Comparison of ENCODE assay signal across 8 mouse cellular contexts in the genomic region with DNA sequence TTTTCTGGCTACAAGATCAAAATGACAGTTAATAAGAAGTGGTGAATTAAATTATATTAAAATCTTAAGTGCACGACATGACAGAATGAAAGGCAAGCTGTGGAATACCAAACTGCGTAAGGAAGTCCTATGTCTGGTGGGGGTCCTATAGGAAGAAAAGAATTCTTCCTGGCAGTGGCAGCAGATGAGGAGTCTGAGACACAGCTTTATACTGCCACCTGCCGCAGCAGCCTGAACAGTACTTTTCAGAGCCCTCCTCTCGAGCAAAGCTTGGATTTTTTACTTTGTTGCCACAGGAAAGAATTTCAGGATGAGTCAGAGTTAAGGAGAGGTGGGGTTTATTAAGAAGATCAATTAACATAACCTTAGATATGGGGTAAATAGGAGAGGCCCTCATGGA. TPM values are rescaled to one million over a fixed set of nuclear protein-coding genes. Genes with fewer than 3 reads are reported as not detected.
A peak's percentile ranks its signal among the peaks of the same experiment; 100 is the strongest.
DNase-seq lines count a peak whose midpoint lies in the region; ATAC-seq and TF ChIP-seq lines count a peak whose summit lies in the region.

No protein-coding gene starts in this region.

- H3K27me3 ChIP-seq in liver, adult 2 months (ENCODE audit: control insufficient read depth, insufficient read depth, low read length): no peaks in the 10 kb centered on the region
- no peaks in the 10 kb centered on the region for H3K27me3 ChIP-seq in liver, embryonic 12.5 days (replicated peaks)

- H3K27ac ChIP-seq in liver, adult 2 months (replicated peaks; ENCODE audit: insufficient read depth, low read depth, low read length): no peak overlapping the region
- no peak overlapping the region for H3K27ac ChIP-seq in liver, embryonic 12.5 days

- H3K4me3 ChIP-seq in liver, adult 2 months (ENCODE audit: insufficient read depth, low read depth, low read length): no peak overlapping the region
- H3K4me3 ChIP-seq in liver, embryonic 12.5 days: no peak overlapping the region

- H3K36me3 ChIP-seq in liver, adult 2 months (ENCODE audit: control insufficient read depth, insufficient read depth, low read length): no peaks in the 10 kb centered on the region
- no peaks in the 10 kb centered on the region for H3K36me3 ChIP-seq in liver, embryonic 12.5 days

- no peak for DNase-seq in frontal cortex, postnatal 25 days (ENCODE audit: low spot score in 2 of 2)
- DNase-seq in liver, adult 2 months (ENCODE audit: extremely low read depth, low read depth, low spot score): no peak
- DNase-seq in brain, embryonic 14.5 days (ENCODE audit: low read depth): peak; percentile 54
- no peak for DNase-seq in left cerebral cortex, postnatal 25 days (ENCODE audit: low spot score in 2 of 2)
- no peak for DNase-seq in cerebellum, postnatal 25 days

- intact Hi-C loops in left cerebral cortex, postnatal 25 days (cut with DNase I): loop anchor here (2.0 to 5.0 kb wide), 2 partner anchors 71 to 320 kb away; no protein-coding TSS in a partner anchor

- TF ChIP-seq POLR2A in liver, adult 2 months (IDR thresholded peaks at IDR 0.05; ENCODE audit: extremely low read depth, insufficient read depth, low read length): no peak
- TF ChIP-seq POLR2A in brain, embryonic 14.5 days (IDR thresholded peaks at IDR 0.05; ENCODE audit: borderline replicate concordance, extremely low read depth, insufficient read depth, insufficient read length, poor library complexity, severe bottlenecking): no peak

- no peaks in the 10 kb centered on the region for H3K9me3 ChIP-seq in liver, embryonic 12.5 days (replicated peaks)

- peak; percentile 62; the same call in 1 of the 2 replicates for ATAC-seq in frontal cortex, adult (ENCODE audit: low TSS enrichment)
- ATAC-seq in liver, embryonic 12.5 days: no peak
- ATAC-seq in megakaryocyte, adult 5-6 weeks (ENCODE audit: poor library complexity, severe bottlenecking): 0 out of 2 replicates have a peak, but pooled peaks have one; percentile 40

- no peaks in the 10 kb centered on the region for H3K4me1 ChIP-seq in liver, adult 2 months (ENCODE audit: control insufficient read depth, insufficient read depth, low read length)
- no peaks in the 10 kb centered on the region for H3K4me1 ChIP-seq in liver, embryonic 12.5 days

- WGBS in liver, adult 2 months: 31% methylated on average over 4 of the region's 4 CpGs
- WGBS in liver, embryonic 12.5 days (ENCODE audit: insufficient replicate concordance): 26% methylated on average over 4 of the region's 4 CpGs

- peak; percentile 16; the same call in 1 of the 2 replicates for TF ChIP-seq CTCF in liver, adult 2 months (IDR thresholded peaks at IDR 0.05; ENCODE audit: low read depth, low read length)
- peak; percentile 60; the same call in 1 of the 2 replicates for TF ChIP-seq CTCF in brain, embryonic 14.5 days (IDR thresholded peaks at IDR 0.05; ENCODE audit: borderline replicate concordance, extremely low read depth, insufficient read depth, insufficient read length)

- H3K9ac ChIP-seq in liver, adult 2 months (ENCODE audit: low read depth, low read length): no peak overlapping the region
- no peak overlapping the region for H3K9ac ChIP-seq in liver, embryonic 12.5 days

- no peaks in the 10 kb centered on the region for H3K79me2 ChIP-seq in liver, adult 2 months (ENCODE audit: control insufficient read depth, insufficient read depth, low read length)

- H3K4me2 ChIP-seq in liver, embryonic 12.5 days: no peak overlapping the region

RNA-seq across cellular contexts. Expression of a gene that starts 11.5 kb away (rescaled TPM):
- 1.4 and 2.1 TPM in 2 replicates for total RNA-seq in liver, adult 2 months (2014; rRNA removed)
- polyA plus RNA-seq in liver, adult 2 months (2012; rRNA removed): 0.19 and 0.34 TPM in 2 replicates
- 0.81 and 0.99 TPM in 2 replicates for polyA plus RNA-seq in liver, embryonic 12.5 days (2016; fragmentation: Nextera tagmentation; extraction: Ambion mirVana)
- 3.0 and 4.6 TPM in 2 replicates for polyA plus RNA-seq in brain, embryonic 14.5 days (2012; rRNA removed)
- total RNA-seq in megakaryocyte, adult 5-6 weeks (2015): 7.8 and 8.4 TPM in 2 replicates
- 8.8 and 10.2 TPM in 2 replicates for total RNA-seq in megakaryocyte, adult 5-6 weeks (2017)
- total RNA-seq in left cerebral cortex, postnatal 25 days (2021): 1 to 10 TPM; 2.7 to 3.4 TPM

RNA-seq across cellular contexts. Expression of a gene that starts 15.7 kb away (rescaled TPM):
- 5.1 and 6.2 TPM in 2 replicates for total RNA-seq in liver, adult 2 months (2014; rRNA removed)
- polyA plus RNA-seq in liver, adult 2 months (2012; rRNA removed): 3.6 and 4.4 TPM in 2 replicates
- polyA plus RNA-seq in liver, embryonic 12.5 days (2016; fragmentation: Nextera tagmentation; extraction: Ambion mirVana): 24.5 and 26.5 TPM in 2 replicates
- polyA plus RNA-seq in brain, embryonic 14.5 days (2012; rRNA removed): 101 and 104 TPM in 2 replicates
- 25.7 and 28.1 TPM in 2 replicates for total RNA-seq in megakaryocyte, adult 5-6 weeks (2015)
- total RNA-seq in megakaryocyte, adult 5-6 weeks (2017): 21.8 and 25.4 TPM in 2 replicates
- 10 to 100 TPM; 47.3 to 56.7 TPM for total RNA-seq in left cerebral cortex, postnatal 25 days (2021)
